Mouse (Mus musculus) cerebellum, adult 2 months (tissue): ENCODE measurements around the gene Ubald1. TPM values are rescaled to one million over a fixed set of nuclear protein-coding genes. Genes with fewer than 3 reads are reported as not detected.

Source experiments
- DNase-seq, 2 experiments: peaks; one replicate each; pipeline ENCODE4 v3.0.0; 2021
- H3K27ac ChIP-seq: fragments of 200-500 bp; 2 replicates; pipeline ENCODE4 v1.5.1; 2012; ENCODE audit warnings: low read length, control low read depth, inconsistent platforms; ENCODE audit not compliant: insufficient read depth
- H3K27me3 ChIP-seq: fragments of 200-500 bp; 2 replicates; pipeline ENCODE4 v1.6.1; 2012; ENCODE audit warnings: inconsistent platforms, mild to moderate bottlenecking, low read length, moderate library complexity; ENCODE audit not compliant: control insufficient read depth, insufficient read depth
- H3K4me1 ChIP-seq: fragments of 200-500 bp; 2 replicates; pipeline ENCODE4 v1.6.1; 2011; ENCODE audit warnings: low read length; ENCODE audit not compliant: control insufficient read depth, insufficient read depth
- H3K4me3 ChIP-seq: fragments of 200-500 bp; replicated peaks from 2 replicates; pipeline ENCODE3; 2011; ENCODE audit warnings: mild to moderate bottlenecking, low read depth, low read length, control low read depth; ENCODE audit not compliant: insufficient read depth
- CTCF ChIP-seq: fragments of 200-500 bp; IDR thresholded peaks from 2 replicates; pipeline ENCODE4 v1.5.1; 2011; ENCODE audit warnings: low read depth, mild to moderate bottlenecking, control low read depth, low read length, moderate library complexity, borderline replicate concordance; ENCODE audit not compliant: insufficient read depth
- POLR2A ChIP-seq: fragments of 200-500 bp; IDR thresholded peaks from 2 replicates; pipeline ENCODE4 v1.6.1; 2011; ENCODE audit warnings: low read length, control low read depth, borderline replicate concordance; ENCODE audit not compliant: insufficient read depth
- WGBS: fragments of 180-500 bp; shearing (Covaris S2); methylation state at CpG from one replicate; pipeline ENCODE4 v1.1.7; 2018; 5-methylcytosine and 5-hydroxymethylcytosine counted together
- polyA plus RNA-seq: library from polyadenylated mRNA; depleted of rRNA; stranded (reverse); fragments of >200 nt; gene quantifications from 2 replicates; pipeline ENCODE4 v1.2.3, GENCODE M21; 2012

Ubald1 gene
- polyA plus RNA-seq, 1 experiment = 57.9 TPM

GRCm38 (mm10) chr16:4855046-4855650 lies 25.0 kb downstream of the Ubald1 start:
- Histone ChIP-seq H3K27ac (no peak overlapping the region), H3K4me3 (no peak overlapping the region), H3K27me3 (no peaks in the 10 kb centered on the region), H3K4me1 (no peaks in the 10 kb centered on the region)
- no peak for DNase-seq
- 77% methylated on average over 5 of the region's 5 CpGs for WGBS
- TF ChIP-seq POLR2A = no peak
- no peak for TF ChIP-seq CTCF

DNA sequence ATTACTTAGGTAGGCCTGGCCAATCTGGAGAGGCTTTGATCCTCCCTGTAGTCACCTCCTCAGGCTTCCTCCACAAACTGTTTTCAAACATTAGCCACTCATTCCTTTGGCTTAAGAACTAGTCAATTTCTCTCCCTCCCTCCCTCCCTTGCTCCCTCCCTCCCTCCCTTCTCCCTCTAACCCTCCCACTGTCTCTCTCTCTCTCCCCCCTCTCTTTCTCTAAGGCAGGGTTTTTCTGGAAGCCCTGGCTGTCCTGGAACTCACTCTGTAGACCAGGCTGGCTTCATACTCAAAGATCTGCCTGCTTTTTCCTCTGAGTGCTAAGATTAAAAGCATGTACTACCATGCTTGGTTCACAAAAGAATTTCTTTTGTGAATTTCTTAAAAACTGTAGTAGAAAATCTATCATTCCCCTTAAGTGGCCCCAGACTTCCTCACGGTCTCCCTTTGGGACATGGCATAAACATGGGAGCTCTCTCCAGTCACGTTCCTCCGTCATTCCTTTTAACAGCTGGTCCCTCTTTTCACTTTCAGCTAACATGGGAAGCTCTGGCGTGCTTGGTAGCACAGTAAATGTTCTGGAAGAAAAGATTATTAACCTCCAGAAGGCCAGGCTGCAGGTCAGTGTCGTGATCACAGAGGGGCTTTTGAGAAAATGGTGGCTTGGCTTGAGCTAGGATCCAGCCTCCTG lies 29.0 kb downstream of the Ubald1 start:
- no peak for DNase-seq
- H3K4me1 ChIP-seq = no peaks in the 10 kb centered on the region
- 51% methylated on average over 5 of the region's 5 CpGs for WGBS
- H3K27me3 ChIP-seq = no peaks in the 10 kb centered on the region
- H3K27ac ChIP-seq = no peak overlapping the region
- H3K4me3 ChIP-seq = no peak overlapping the region
- TF ChIP-seq CTCF = no peak
- no peak for TF ChIP-seq POLR2A

DNA sequence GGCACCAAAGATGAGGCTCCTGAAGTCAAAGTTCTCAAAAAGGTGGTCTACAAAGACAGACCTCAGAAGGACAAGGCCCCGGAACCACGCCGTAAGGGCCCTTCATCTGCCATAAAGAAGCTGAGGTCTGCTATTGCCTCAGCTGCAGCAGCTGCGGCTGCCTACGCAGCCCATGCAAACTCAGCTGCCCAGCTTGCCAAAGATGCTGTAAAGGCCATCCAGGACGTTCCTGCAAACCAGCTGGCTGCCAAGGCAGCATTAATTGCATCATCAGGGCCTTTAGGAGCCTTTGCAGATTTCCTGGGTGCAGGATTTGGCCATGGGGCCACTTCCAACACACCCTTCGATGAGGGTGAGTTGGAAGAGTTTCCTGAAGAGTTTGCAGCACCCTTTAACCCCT lies 29.8 kb downstream of the Ubald1 start:
- no peaks in the 10 kb centered on the region for H3K27me3 ChIP-seq
- 60% methylated on average over 7 of the region's 7 CpGs for WGBS
- TF ChIP-seq POLR2A (no peak), CTCF (no peak)
- no peaks in the 10 kb centered on the region for H3K4me1 ChIP-seq
- no peak overlapping the region for H3K4me3 ChIP-seq
- no peak for DNase-seq
- H3K27ac ChIP-seq = no peak overlapping the region

- no peak for DNase-seq
- Histone ChIP-seq H3K4me3 (no peak overlapping the region), H3K27me3 (no peaks in the 10 kb centered on the region), H3K4me1 (no peaks in the 10 kb centered on the region), H3K27ac (no peak overlapping the region)
- TF ChIP-seq CTCF (no peak), POLR2A (no peak)
- 81% methylated on average over 2 of the region's 2 CpGs for WGBS
Observed at GRCm38 (mm10) chr16:4848090-4848489, 32.0 kb downstream of the Ubald1 start.

DNA sequence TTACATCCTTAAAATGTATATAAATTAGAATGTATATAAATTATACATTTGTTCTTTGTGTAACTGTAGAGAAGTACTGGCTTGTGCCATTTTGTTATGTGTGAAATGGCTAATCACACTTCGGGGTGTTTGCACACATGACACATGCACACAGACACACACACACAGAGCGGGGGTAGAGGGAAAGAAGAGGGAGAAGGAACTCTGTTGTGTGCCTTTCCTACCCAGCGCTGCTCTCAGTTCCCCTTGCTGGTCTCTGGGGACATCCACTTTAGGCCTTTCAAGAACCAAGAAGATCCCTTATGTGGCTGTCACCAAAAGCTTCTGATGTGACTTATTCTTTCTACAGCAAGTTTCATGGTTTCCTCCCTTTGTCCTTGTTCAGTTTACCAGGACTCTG lies 33.1 kb downstream of the Ubald1 start:
- no peak for DNase-seq
- Histone ChIP-seq H3K27me3 (no peaks in the 10 kb centered on the region), H3K27ac (no peak overlapping the region), H3K4me1 (no peaks in the 10 kb centered on the region), H3K4me3 (no peak overlapping the region)
- WGBS = 78% methylated on average over 3 of the region's 3 CpGs
- TF ChIP-seq POLR2A (no peak), CTCF (no peak)

- Histone ChIP-seq H3K27me3 (no peaks in the 10 kb centered on the region), H3K4me1 (no peaks in the 10 kb centered on the region), H3K4me3 (no peak overlapping the region), H3K27ac (no peak overlapping the region)
- DNase-seq = no peak
- 74% methylated on average over 8 of the region's 8 CpGs for WGBS
- no peak for TF ChIP-seq CTCF
- TF ChIP-seq POLR2A = no peak
Observed at GRCm38 (mm10) chr16:4840231-4840630, 39.9 kb downstream of the Ubald1 start.

DNA sequence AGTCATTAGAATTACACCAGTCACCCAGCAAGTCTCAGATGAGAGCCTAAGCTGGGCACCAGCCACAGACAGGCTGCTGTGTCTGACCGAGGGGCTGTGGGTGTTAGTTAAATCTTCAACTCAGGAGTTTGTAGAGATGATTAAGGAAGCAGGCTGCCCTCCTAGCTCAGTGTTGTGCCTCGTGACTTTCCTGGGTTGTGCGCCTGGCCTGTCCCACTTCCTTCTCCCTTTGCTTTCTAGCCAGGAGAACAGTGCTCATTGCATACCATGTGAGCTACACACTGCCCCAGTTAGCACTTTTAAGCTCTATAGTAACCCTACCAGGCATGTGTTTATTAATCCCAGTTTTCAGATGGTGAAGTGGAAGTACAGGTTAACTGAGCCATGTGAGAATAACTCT lies 40.6 kb downstream of the Ubald1 start:
- Histone ChIP-seq H3K4me1 (no peaks in the 10 kb centered on the region), H3K27me3 (no peaks in the 10 kb centered on the region), H3K27ac (no peak overlapping the region), H3K4me3 (no peak overlapping the region)
- no peak for TF ChIP-seq POLR2A
- 77% methylated on average over 3 of the region's 3 CpGs for WGBS
- DNase-seq = no peak

DNA sequence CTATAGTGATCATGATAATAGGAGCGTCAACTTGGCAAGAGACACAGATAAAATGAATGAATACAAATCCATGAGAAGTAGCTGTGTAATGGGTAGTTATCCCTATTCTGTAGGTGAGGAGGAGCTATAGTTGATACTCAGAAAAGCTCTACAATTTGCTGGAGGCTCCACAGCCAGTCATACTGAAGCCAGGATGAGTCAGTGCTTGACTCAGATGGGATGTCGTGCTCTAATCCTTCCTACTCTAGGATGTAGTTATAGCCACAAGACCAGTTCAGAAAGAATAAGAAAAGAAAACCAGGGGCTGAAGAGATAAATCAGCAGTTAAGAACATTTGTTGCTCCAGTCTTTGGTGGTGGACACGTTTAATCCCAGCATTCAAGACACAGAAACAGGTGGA lies 42.5 kb downstream of the Ubald1 start:
- H3K4me3 ChIP-seq = no peak overlapping the region
- H3K27ac ChIP-seq = no peak overlapping the region
- no peak for DNase-seq
- H3K4me1 ChIP-seq = no peaks in the 10 kb centered on the region
- 85% methylated on average over 3 of the region's 3 CpGs for WGBS
- TF ChIP-seq POLR2A (no peak), CTCF (no peak)
- H3K27me3 ChIP-seq = no peaks in the 10 kb centered on the region

DNA sequence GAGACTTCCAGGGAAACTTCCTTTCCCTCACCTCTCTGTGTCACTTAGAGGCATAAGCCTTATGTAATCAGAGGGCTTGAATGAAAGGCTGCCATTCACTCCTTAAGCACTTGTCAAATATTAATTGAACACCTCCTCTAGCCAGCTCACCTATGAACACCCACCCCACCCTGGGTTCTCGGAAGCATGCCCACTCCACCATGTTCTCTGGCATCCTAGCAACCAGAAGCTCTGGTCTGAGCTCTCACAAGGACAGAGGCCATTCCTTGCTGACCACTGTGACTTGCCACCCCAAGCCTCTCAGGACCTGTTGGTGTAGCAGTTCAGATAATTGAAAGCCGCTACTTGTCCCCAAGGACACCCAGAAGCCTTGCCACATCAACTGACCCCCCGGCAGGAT lies 44.9 kb downstream of the Ubald1 start, which contains the start of gene 4930562C15Rik:
4930562C15Rik (plus strand) TSS at position 226 of the 400 bp plus-strand sequence.
- Histone ChIP-seq H3K27me3 (no peaks in the 10 kb centered on the region), H3K4me1 (no peaks in the 10 kb centered on the region), H3K4me3 (no peak within 1 kb of the TSS), H3K27ac (no peak within 1 kb of the TSS)
- WGBS = 90% methylated on average over 3 of the region's 3 CpGs
- no peak for TF ChIP-seq CTCF
- no peak for TF ChIP-seq POLR2A
- DNase-seq = no peak
